ENCODE assay signal across 9 mouse cellular contexts in the genomic region with DNA sequence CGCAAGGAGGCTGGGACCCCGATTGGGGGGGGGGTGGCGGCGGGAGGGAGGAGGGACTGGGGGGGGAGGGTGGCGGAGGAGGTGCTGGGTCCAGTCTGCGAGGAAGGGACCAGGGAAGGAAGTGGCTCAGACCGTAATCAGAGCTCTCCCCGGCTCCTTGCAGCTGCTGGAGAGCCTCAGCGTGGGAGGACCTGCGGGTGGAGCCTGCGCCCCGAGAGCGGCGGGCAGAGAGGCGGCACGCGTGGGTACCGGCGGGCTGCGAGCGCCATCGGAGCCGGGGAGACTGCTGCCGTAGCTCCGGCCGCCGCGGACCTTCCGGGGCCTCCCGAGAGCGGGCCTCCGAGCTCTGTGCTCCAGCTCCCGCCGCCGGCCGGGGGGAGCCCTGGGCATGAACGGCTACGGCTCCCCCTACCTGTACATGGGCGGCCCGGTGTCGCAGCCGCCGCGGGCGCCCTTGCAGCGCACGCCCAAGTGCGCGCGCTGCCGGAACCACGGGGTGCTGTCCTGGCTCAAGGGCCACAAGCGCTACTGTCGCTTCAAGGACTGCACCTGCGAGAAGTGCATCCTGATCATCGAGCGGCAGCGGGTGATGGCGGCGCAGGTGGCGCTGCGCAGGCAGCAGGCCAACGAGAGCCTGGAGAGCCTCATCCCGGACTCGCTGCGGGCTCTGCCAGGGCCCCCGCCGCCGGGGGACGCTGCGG. TPM values are rescaled to one million over a fixed set of nuclear protein-coding genes. Genes with fewer than 3 reads are reported as not detected.
DNase-seq lines count a peak whose midpoint lies in the region; ATAC-seq lines count a peak whose summit lies in the region.
"Had no signal": no experiment of that assay in that cellular context is flagged by ENCODE, and none has a peak within 500 bp of the region (broad histone marks: within the 10 kb centered on the region; RNA-seq: fewer than 3 reads in every experiment).

No protein-coding gene starts in this region.

- H3K4me3 ChIP-seq in megakaryocyte, embryonic 14.5 days (replicated peaks): peak overlapping the region; percentile 56
- H3K4me3 ChIP-seq in intestine, embryonic 14.5 days (ENCODE audit: low read depth, low read length): peak overlapping the region; percentile 32
- peak overlapping the region; percentile 25 for H3K4me3 ChIP-seq in midbrain, embryonic 16.5 days (ENCODE audit: low read depth, low read length)
- H3K4me3 ChIP-seq: erythroblast, embryonic 14.5 days had no signal

- peaks cover 25% of the 10 kb centered on the region for H3K4me1 ChIP-seq in megakaryocyte, embryonic 14.5 days
- H3K4me1 ChIP-seq in intestine, embryonic 14.5 days (replicated peaks; ENCODE audit: control insufficient read depth, insufficient read depth, low read length): peaks cover 13% of the 10 kb centered on the region
- H3K4me1 ChIP-seq in midbrain, embryonic 16.5 days (ENCODE audit: control insufficient read depth, insufficient read depth, low read length): peaks cover 11% of the 10 kb centered on the region

- peaks cover 96% of the 10 kb centered on the region for H3K27me3 ChIP-seq in megakaryocyte, embryonic 14.5 days (replicated peaks)
- peaks cover 100% of the 10 kb centered on the region for H3K27me3 ChIP-seq in intestine, embryonic 14.5 days (replicated peaks; ENCODE audit: control insufficient read depth, insufficient read depth, low read length)
- peaks cover 72% of the 10 kb centered on the region for H3K27me3 ChIP-seq in midbrain, embryonic 16.5 days (ENCODE audit: control insufficient read depth, insufficient read depth, low read depth, low read length)

- no peak for ATAC-seq in megakaryocyte, adult 5-6 weeks (ENCODE audit: poor library complexity, severe bottlenecking)
- peak; percentile 37; the same call in 1 of the 2 replicates for ATAC-seq in intestine, embryonic 14.5 days (replicated peaks; ENCODE audit: low FRiP score, low TSS enrichment, low read depth)
- ATAC-seq in midbrain, embryonic 16.5 days: peak; percentile 57
- no peak for ATAC-seq in erythroid progenitor cell, adult 5-6 weeks (replicated peaks; ENCODE audit: low FRiP score, poor library complexity, severe bottlenecking)
- no peak for ATAC-seq in CD4-positive, CD25-positive, alpha-beta regulatory T cell, adult 4 months

- H3K9me3 ChIP-seq in megakaryocyte, embryonic 14.5 days: peaks cover 26% of the 10 kb centered on the region
- H3K9me3 ChIP-seq in intestine, embryonic 14.5 days (ENCODE audit: control insufficient read depth, low read length): no peaks in the 10 kb centered on the region
- H3K9me3 ChIP-seq in midbrain, embryonic 16.5 days (replicated peaks; ENCODE audit: control insufficient read depth, low read length, poor library complexity, severe bottlenecking): no peaks in the 10 kb centered on the region

- under 1% methylated on average over 53 of the region's 71 CpGs for WGBS in intestine, embryonic 14.5 days
- WGBS in midbrain, embryonic 16.5 days: 0% methylated on average over 39 of the region's 71 CpGs

- H3K27ac ChIP-seq in intestine, embryonic 14.5 days (ENCODE audit: low read depth): no peak overlapping the region
- H3K27ac ChIP-seq in midbrain, embryonic 16.5 days (ENCODE audit: low read length): no peak overlapping the region

- no peak overlapping the region for H3K9ac ChIP-seq in intestine, embryonic 14.5 days (ENCODE audit: low read length)
- H3K9ac ChIP-seq in midbrain, embryonic 16.5 days (ENCODE audit: low read depth, low read length): no peak overlapping the region

- peak overlapping the region; percentile 51 for H3K4me2 ChIP-seq in intestine, embryonic 14.5 days (ENCODE audit: low read length)
- peak overlapping the region; percentile 46 for H3K4me2 ChIP-seq in midbrain, embryonic 16.5 days (ENCODE audit: low read length)

- no peaks in the 10 kb centered on the region for H3K36me3 ChIP-seq in megakaryocyte, embryonic 14.5 days (replicated peaks; ENCODE audit: low read length)
- no peaks in the 10 kb centered on the region for H3K36me3 ChIP-seq in intestine, embryonic 14.5 days (ENCODE audit: control insufficient read depth, insufficient read depth, low read length)
- no peaks in the 10 kb centered on the region for H3K36me3 ChIP-seq in midbrain, embryonic 16.5 days (ENCODE audit: control insufficient read depth, insufficient read depth, low read length)

- DNase-seq in cerebellum, adult 11 months: peak; percentile 12
- DNase-seq in cerebellum, adult 9-10 months: no peak
- peak; percentile 79 for DNase-seq in intestine, embryonic 14.5 days (ENCODE audit: low spot score)

RNA-seq across cellular contexts. Expression of a gene that starts 0.5 kb away (rescaled TPM):
- polyA plus RNA-seq in megakaryocyte, embryonic 14.5 days (2012; ENCODE audit: insufficient read depth, low replicate concordance): not detected in 2 replicates
- not detected in 2 replicates for total RNA-seq in megakaryocyte, adult 5-6 weeks (2015)
- total RNA-seq in megakaryocyte, adult 5-6 weeks (2017): not detected in 2 replicates
- polyA plus RNA-seq in intestine, embryonic 14.5 days (2014; fragmentation: Nextera tagmentation; extraction: Ambion mirVana): 0.45 and 0.69 TPM in 2 replicates
- polyA plus RNA-seq in midbrain, embryonic 16.5 days (2015; fragmentation: Nextera tagmentation; extraction: Ambion mirVana): not detected in 2 replicates
- not detected in 2 replicates for total RNA-seq in erythroid progenitor cell, adult 5-6 weeks (2015; ENCODE audit: low replicate concordance)
- total RNA-seq in erythroid progenitor cell, adult 5-6 weeks (2017; ENCODE audit: low replicate concordance): not detected in 2 replicates
- polyA plus RNA-seq in CD4-positive, CD25-positive, alpha-beta regulatory T cell, adult 4 months (2017; shearing (Covaris generic)): not detected
- polyA plus RNA-seq: erythroblast, embryonic 14.5 days had no signal

Comparison
In these comparisons a context has a peak if more than half of its experiments do, and no peak if none do; other contexts are left out.
1. ATAC-seq: peak in intestine, embryonic 14.5 days (single experiment) and midbrain, embryonic 16.5 days (single experiment); none in megakaryocyte, adult 5-6 weeks (single experiment), erythroid progenitor cell, adult 5-6 weeks (single experiment) and CD4-positive, CD25-positive, alpha-beta regulatory T cell, adult 4 months (single experiment).
2. Peak in every context shown above with its lines, with median percentiles within 50 percentile points of each other: H3K4me3 ChIP-seq.